Comparison of ENCODE assay signal across 9 mouse cellular contexts in the genomic region with DNA sequence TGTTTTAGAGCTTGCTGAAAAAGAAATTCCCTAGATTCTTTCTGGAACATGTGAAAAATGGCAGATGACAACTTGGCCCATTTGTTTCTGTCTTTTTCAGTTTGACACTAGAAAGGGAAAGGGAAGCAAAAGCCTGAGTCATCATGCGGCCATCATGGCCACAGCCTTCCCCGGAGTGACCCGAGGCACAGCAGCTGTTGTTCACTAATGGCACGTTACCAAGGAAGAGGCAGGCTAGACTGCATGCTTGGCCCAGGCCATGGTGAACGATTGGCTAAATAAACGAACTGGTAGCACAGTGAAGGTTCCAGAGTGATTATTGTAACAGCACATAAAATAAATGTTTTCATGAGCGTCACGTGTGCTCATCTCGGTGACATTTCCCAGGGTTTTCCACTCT.
A peak's percentile ranks its signal among the peaks of the same experiment; 100 is the strongest.
DNase-seq lines count a peak whose midpoint lies in the region; ATAC-seq lines count a peak whose summit lies in the region.
"Had no signal": no experiment of that assay in that cellular context is flagged by ENCODE, and none has a peak within 500 bp of the region (broad histone marks: within the 10 kb centered on the region; RNA-seq: fewer than 3 reads in every experiment).

No protein-coding gene starts in this region.

- no peak for ATAC-seq in frontal cortex, adult (ENCODE audit: low TSS enrichment)

- intact Hi-C loops in left cerebral cortex, postnatal 4 days (cut with DNase I): no loop called here

- DNase-seq in left cerebral cortex, postnatal 4 days: peak; percentile 55
- no peak for DNase-seq in left cerebral cortex, adult 8-10 months (ENCODE audit: low spot score in 2 of 2)
- peak; percentile 55 to 67 for DNase-seq in adrenal gland, postnatal 36 days
- DNase-seq in heart, postnatal 4 days: peak; percentile 49
- DNase-seq in lung, postnatal 4 days: peak; percentile 63 to 84
- DNase-seq in right cerebral cortex, adult 18-20 months: no peak
- DNase-seq in retina, postnatal 1 day: no peak
- DNase-seq: layer of hippocampus, adult 9-11 months had no signal

Comparison
In these comparisons a context has a peak if more than half of its experiments do, and no peak if none do; other contexts are left out.
1. DNase-seq: peak in left cerebral cortex, postnatal 4 days (single experiment), adrenal gland, postnatal 36 days (2 of 2), heart, postnatal 4 days (single experiment) and lung, postnatal 4 days (2 of 2); none in left cerebral cortex, adult 8-10 months (0 of 2), right cerebral cortex, adult 18-20 months (single experiment) and retina, postnatal 1 day (single experiment).